Mouse (Mus musculus): ENCODE data around the gene Zfp536. TPM values are rescaled to one million over a fixed set of nuclear protein-coding genes. Genes with fewer than 3 reads are reported as not detected.

Gene Zfp536
- polyA plus RNA-seq, 1 experiment from 2014 or later = 52.5 TPM

DNA sequence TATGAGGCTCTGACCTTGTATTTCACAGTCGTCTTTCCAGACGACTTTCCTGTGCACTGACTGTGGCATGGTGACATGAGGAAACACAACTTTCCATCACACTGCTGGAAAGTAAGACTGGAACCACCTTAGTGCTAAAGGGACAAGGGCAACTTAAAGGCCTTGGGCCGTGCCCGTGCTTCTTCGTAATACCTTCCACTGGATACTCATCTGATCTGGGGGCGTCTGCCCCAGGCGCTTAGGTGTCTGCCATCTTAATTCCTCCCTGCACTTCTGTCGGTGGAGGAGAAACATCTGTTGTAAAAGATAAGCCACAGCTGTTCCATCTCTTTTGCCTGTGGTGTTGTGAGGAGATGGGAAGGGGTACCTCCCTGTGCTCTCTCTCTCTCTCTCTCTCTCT, 299.2 kb downstream of the Zfp536 start:
- H3K4me1 ChIP-seq (replicated peaks) = peaks cover 17% of the 10 kb centered on the region; the same call in 1 of the 2 replicates
- H3K9ac ChIP-seq = no peak overlapping the region
- ATAC-seq (ENCODE audit: low read depth) = no peak
- H3K4me3 ChIP-seq = no peak overlapping the region
- no peaks in the 10 kb centered on the region for H3K9me3 ChIP-seq
- no peak overlapping the region for H3K4me2 ChIP-seq
- 75% methylated on average over 8 of the region's 8 CpGs for whole genome bisulfite sequencing
- H3K27me3 ChIP-seq = no peaks in the 10 kb centered on the region
- H3K27ac ChIP-seq (replicated peaks) = no peak overlapping the region
- H3K36me3 ChIP-seq = peaks cover 2% of the 10 kb centered on the region

DNA sequence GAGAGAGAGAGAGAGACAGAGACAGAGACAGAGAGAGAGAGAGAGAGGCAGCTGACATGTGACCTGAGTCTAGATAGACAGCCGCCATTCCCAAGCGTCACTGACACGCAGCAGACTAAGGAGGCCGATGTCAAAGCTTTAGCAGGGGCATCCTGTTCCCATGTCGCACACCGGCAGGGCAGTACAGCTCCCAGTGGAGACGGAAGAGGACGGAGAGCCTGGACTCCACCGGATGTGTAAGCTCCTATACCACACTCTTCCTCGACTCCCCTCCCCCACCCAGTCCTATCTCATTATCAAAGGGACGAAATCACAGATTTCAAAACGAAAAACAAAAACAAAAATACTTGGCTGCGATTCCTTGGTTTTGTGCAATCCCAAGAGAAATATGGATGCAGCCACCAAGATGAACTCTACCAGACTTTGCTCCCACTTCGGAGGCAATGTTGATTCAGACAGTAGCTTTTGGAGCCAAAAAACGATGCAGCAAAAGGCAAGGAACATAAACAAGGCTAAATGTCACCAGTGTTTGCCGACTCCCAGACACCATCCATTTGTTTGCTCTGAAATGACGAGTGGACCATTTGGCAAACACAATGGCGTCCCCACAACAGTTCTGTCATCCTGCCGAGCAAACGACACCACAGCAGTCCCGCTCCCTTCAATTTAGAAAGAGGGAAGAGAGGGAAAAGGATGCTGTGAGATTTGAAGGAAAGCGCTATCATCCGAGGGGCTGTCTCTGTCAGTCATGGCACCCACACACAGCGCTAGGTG, 299.9 kb downstream of the Zfp536 start:
- 58% methylated on average over 24 of the region's 24 CpGs for WGBS
- H3K27ac ChIP-seq (replicated peaks) = no peak overlapping the region
- no peaks in the 10 kb centered on the region for H3K36me3 ChIP-seq
- no peak overlapping the region for H3K4me2 ChIP-seq
- H3K27me3 ChIP-seq = no peaks in the 10 kb centered on the region
- ATAC-seq (ENCODE audit: low read depth) = no peak
- H3K4me3 ChIP-seq = no peak overlapping the region
- H3K4me1 ChIP-seq (replicated peaks) = peaks cover 17% of the 10 kb centered on the region; the same call in 1 of the 2 replicates
- no peak overlapping the region for H3K9ac ChIP-seq
- no peaks in the 10 kb centered on the region for H3K9me3 ChIP-seq

DNA sequence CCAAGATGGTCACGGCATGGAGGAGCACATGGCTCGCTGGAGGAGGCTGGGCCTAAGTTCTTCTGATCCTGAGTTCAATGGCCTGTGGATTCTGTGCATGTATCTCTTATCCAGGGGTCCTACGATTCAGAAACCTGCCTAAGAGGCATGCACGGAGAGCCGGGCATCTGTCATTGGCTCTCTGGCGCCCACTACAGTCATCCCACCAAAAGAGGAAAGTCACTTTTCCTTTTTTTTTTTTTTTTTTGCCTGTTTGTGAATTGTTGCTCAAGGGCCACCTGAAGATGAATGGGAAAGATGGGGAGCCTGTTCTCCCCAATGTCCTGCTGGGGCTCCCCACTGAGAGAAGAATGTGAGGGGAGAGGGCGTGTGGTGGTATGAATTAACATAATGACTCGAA, 301.7 kb downstream of the Zfp536 start:
- no peaks in the 10 kb centered on the region for H3K36me3 ChIP-seq
- H3K27me3 ChIP-seq = no peaks in the 10 kb centered on the region
- no peak overlapping the region for H3K9ac ChIP-seq
- no peak overlapping the region for H3K4me2 ChIP-seq
- H3K4me1 ChIP-seq (replicated peaks) = peaks cover 25% of the 10 kb centered on the region; the same call in 1 of the 2 replicates
- H3K9me3 ChIP-seq = no peaks in the 10 kb centered on the region
- no peak overlapping the region for H3K4me3 ChIP-seq
- no peak for ATAC-seq (ENCODE audit: low read depth)
- 55% methylated on average over 8 of the region's 8 CpGs for WGBS
- H3K27ac ChIP-seq (replicated peaks) = no peak overlapping the region

DNA sequence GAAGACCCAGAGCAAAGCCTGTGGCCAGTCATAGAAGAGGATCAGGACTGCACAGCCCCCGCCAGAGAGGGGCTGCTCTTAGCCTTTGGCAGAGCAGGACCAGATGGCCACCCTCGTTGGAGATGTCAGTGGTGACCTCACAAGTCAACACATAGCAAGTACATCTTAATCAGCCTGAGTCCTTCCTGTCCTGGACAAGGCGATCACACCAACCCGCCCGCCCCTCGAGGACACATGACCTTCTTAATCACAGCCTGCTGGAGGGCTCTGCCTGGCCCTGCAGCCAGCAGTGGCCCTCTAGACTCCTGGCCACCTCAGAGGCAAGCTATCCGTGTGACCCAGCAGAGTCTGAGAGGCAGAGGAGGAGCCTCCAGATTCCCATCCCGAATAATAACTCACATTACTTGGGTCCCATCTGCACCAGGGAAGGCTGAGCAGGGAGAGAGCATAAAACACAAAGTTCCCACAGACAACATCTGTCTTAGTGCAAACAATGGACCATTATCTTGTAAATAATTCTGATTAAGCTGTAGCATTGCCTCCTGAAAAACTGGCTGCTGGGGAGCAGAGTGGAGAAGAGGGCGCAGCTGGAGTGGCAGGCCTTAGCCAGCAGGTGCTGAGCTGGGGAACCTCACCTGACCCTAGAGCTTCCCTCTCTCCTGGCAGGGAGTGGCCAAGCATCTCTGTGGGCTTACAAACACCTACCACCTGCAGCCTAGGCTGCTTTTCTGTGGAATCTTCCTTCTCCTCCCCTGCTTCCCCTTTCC, 306.8 kb downstream of the Zfp536 start:
- H3K9me3 ChIP-seq = no peaks in the 10 kb centered on the region
- ATAC-seq (ENCODE audit: low read depth) = peak; percentile 40; the same call in 1 of the 2 replicates

DNA sequence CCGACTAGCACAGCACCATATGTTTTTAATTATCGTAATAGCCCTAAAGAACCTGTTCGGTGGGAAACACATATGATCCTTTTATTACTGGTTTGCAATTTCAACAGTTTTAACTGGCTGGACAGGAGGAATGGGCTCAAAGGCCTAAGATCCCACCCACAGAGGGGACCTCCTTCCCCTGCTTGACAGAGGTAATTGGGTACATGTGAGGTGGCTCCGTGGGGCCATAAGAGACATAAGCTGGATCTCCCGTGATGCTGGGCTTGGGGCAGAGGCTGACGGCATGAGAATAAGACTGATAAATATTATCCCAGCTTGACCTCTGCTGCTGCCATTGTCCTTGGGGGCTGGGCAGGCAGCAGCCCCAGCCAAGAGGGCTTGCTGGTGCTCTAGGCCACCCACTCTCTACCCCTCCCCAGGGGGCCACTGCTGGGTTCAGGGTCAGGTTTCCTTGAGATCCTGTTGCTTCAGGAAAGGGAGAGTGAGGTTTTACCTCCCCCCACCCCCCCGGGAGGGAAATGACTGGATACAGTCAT, 309.2 kb downstream of the Zfp536 start:
- H3K4me2 ChIP-seq = no peak overlapping the region
- ATAC-seq (ENCODE audit: low read depth) = no peak
- H3K9me3 ChIP-seq = no peaks in the 10 kb centered on the region
- WGBS = 38% methylated on average over 7 of the region's 7 CpGs
- H3K9ac ChIP-seq = no peak overlapping the region
- no peak overlapping the region for H3K4me3 ChIP-seq
- H3K36me3 ChIP-seq = no peaks in the 10 kb centered on the region
- no peaks in the 10 kb centered on the region for H3K27me3 ChIP-seq
- peak overlapping the region; percentile 29; the same call in 1 of the 2 replicates for H3K27ac ChIP-seq (replicated peaks)
- H3K4me1 ChIP-seq (replicated peaks) = peaks cover 28% of the 10 kb centered on the region

More for the DNA sequence above, 306.8 kb downstream of the Zfp536 start:
- WGBS = 55% methylated on average over 9 of the region's 9 CpGs
- Histone ChIP-seq H3K4me1 (replicated peaks) (peaks cover 28% of the 10 kb centered on the region), H3K27me3 (no peaks in the 10 kb centered on the region), H3K27ac (replicated peaks) (peak overlapping the region; percentile 43; the same call in 1 of the 2 replicates), H3K4me3 (no peak overlapping the region), H3K9ac (no peak overlapping the region), H3K4me2 (no peak overlapping the region), H3K36me3 (no peaks in the 10 kb centered on the region)

DNA sequence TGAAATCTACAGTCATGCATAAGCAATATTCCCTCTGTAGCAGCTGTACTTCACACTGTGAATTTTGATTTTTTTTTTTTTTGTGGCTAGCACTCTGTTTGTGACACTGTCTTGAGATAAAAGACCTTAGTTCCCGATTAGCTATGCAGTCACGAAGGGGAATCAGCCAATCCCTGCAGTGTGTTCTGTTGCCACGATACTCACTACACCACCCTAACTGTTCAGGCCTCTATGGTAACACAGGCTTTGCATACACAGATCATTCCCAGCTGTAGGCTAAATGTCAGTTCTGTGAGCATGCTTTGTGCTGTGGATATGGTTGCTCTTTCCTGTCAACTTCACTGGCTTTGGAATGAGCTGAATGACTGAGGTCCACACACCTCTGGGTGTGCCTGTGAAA, 325.9 kb downstream of the Zfp536 start:
- no peaks in the 10 kb centered on the region for H3K4me1 ChIP-seq (replicated peaks)
- no peak overlapping the region for H3K9ac ChIP-seq
- 79% methylated on average over 3 of the region's 3 CpGs for WGBS
- H3K27me3 ChIP-seq = no peaks in the 10 kb centered on the region
- H3K27ac ChIP-seq (replicated peaks) = no peak overlapping the region
- no peak for ATAC-seq (ENCODE audit: low read depth)
- peaks cover 6% of the 10 kb centered on the region; the same call in 1 of the 2 replicates for H3K36me3 ChIP-seq
- H3K4me3 ChIP-seq = no peak overlapping the region
- H3K9me3 ChIP-seq = no peaks in the 10 kb centered on the region
- H3K4me2 ChIP-seq = no peak overlapping the region

DNA sequence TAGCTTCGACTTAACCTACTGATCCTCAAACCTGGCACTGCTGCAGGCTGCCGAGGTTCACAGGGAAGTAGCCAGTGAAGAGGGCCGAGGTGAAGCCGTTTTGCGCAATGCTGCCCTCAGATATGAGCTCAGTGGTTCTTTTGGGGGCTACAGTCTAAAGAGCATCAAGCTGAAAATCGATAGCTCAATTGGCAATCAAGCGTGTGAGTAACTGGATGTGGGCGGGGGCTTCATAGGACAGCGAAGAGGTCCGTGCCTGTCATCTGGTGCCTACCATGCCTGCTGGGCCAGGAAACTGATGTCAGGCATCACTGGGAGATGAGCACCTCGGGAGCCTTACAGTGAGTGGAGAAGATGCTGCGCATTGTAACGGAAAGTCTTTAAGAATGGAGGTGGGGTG, 333.5 kb downstream of the Zfp536 start:
- Histone ChIP-seq H3K4me2 (no peak overlapping the region), H3K9ac (no peak overlapping the region), H3K4me3 (no peak overlapping the region), H3K4me1 (replicated peaks) (peaks cover 11% of the 10 kb centered on the region), H3K36me3 (peaks cover 6% of the 10 kb centered on the region; the same call in 1 of the 2 replicates), H3K9me3 (no peaks in the 10 kb centered on the region), H3K27ac (replicated peaks) (no peak overlapping the region), H3K27me3 (no peaks in the 10 kb centered on the region)
- 79% methylated on average over 13 of the region's 13 CpGs for WGBS
- no peak; the same call in 1 of the 2 replicates for ATAC-seq (ENCODE audit: low read depth)

DNA sequence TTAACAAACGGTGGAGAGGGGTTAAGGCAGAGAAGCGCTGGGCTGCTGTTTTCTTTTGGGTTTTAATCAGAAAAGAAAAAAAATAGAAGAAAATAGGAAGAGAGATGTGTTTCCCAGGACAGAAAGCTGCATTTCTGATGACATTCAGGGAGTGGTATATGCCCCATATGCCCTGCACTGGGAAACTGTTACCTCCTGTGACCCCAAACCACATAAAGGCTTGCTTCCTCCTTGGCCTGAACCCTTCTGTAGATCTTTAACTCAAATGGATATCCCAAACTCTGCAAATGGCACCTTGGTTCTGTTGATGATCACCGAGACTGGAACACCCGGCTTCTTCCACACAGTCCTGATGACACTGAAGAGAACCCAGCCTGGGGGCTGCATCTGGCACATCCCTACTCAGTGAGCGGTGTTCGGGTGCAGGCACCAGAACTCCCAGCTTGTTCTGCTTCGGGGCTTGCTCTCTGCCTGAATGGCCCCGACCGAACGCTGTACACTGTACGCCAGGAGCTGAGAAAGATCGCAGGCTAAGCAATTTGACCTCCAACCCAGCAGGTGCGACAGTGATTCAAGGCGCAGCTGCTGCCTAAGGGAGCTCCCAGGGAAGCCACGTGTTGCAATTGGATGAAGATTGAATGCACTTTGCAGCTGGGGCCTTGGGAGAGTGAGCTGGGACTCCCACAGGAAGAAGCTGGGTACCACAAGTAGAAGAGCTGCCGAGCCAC, 334.2 kb downstream of the Zfp536 start:
- 0 out of 2 replicates have a peak, but pooled peaks cover 2% of the 10 kb centered on the region for H3K36me3 ChIP-seq
- no peak overlapping the region; the same call in 1 of the 2 replicates for H3K27ac ChIP-seq (replicated peaks)
- peaks cover 11% of the 10 kb centered on the region for H3K4me1 ChIP-seq (replicated peaks)
- 34% methylated on average over 16 of the region's 16 CpGs for WGBS
- H3K9ac ChIP-seq = no peak overlapping the region
- no peaks in the 10 kb centered on the region for H3K27me3 ChIP-seq
- no peak overlapping the region for H3K4me3 ChIP-seq
- no peak overlapping the region for H3K4me2 ChIP-seq
- no peaks in the 10 kb centered on the region for H3K9me3 ChIP-seq
- peak; percentile 80 for ATAC-seq (ENCODE audit: low read depth)

DNA sequence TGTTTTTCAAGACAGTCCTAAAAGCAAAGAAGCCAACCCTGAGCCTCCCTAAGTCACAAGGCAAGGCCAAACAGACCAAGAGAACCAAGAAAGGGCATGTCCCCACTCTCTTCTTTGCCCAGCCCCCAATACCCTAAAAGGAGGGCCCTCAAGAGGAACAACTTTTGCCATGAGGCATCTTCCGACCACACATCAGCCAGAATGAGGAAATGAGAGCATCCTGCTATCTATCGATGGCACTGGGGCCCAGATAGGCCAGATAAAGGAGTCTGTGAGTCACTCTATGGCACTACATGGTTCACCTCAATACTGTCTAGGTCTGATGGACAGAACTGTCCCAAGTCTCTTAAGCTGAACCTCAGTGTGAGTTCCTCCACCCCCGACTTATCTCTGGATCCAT, 335.6 kb downstream of the Zfp536 start:
- peaks cover 11% of the 10 kb centered on the region for H3K4me1 ChIP-seq (replicated peaks)
- H3K9me3 ChIP-seq = no peaks in the 10 kb centered on the region
- no peak overlapping the region for H3K9ac ChIP-seq
- H3K27me3 ChIP-seq = no peaks in the 10 kb centered on the region
- no peak overlapping the region for H3K4me3 ChIP-seq
- no peak overlapping the region for H3K27ac ChIP-seq (replicated peaks)
- H3K4me2 ChIP-seq = no peak overlapping the region
- ATAC-seq (ENCODE audit: low read depth) = no peak
- H3K36me3 ChIP-seq = no peaks in the 10 kb centered on the region
- WGBS = 85% methylated on average over 3 of the region's 3 CpGs

DNA sequence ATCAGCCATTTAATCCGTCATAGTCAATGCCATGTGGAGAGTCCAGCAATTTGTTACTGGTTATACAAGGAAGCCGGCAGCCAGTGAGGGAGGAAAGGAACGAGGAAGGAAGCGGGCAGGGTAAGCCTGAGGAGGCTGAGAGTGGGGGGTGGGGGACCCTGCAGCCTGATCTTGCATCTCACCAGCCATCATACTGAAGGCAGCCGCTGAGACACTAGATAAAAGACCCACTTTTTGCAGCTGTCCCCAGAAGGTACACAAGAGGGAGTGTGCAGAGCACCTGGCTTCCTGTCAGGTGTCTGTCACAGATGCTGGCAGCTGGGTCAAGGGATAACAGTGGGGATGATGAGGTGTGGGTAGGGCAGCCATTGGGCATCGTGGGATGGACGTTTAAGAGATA, 340.3 kb downstream of the Zfp536 start:
- WGBS = 57% methylated on average over 7 of the region's 7 CpGs
- H3K4me3 ChIP-seq = no peak overlapping the region
- no peaks in the 10 kb centered on the region for H3K36me3 ChIP-seq
- H3K9me3 ChIP-seq = no peaks in the 10 kb centered on the region
- no peak overlapping the region for H3K4me2 ChIP-seq
- H3K27ac ChIP-seq (replicated peaks) = no peak overlapping the region
- peaks cover 8% of the 10 kb centered on the region; the same call in 1 of the 2 replicates for H3K4me1 ChIP-seq (replicated peaks)
- H3K27me3 ChIP-seq = no peaks in the 10 kb centered on the region
- no peak for ATAC-seq (ENCODE audit: low read depth)
- no peak overlapping the region for H3K9ac ChIP-seq

DNA sequence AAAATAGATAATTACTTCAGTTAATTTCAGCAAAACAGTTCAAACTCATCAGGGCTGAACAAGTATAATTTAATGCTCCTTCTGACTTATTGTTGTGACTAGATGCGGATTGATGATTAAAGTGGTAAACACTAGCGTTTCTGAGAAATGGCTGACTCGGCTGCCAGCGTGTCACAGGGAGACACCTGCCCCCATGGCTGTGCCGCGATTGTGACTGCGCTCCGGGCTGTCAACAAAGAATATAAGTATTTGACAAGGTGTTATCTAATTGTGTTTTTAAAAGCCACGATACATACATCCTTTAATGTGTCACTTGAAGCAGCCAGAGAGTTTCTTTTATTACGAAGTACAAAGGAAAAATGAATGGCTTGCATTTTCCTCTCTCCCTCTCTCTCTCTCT, 342.0 kb downstream of the Zfp536 start:
- H3K4me1 ChIP-seq (replicated peaks) = peaks cover 8% of the 10 kb centered on the region; the same call in 1 of the 2 replicates
- no peaks in the 10 kb centered on the region for H3K27me3 ChIP-seq
- 71% methylated on average over 10 of the region's 10 CpGs for WGBS
- ATAC-seq (ENCODE audit: low read depth) = no peak
- H3K36me3 ChIP-seq = no peaks in the 10 kb centered on the region
- H3K9me3 ChIP-seq = no peaks in the 10 kb centered on the region
- H3K4me3 ChIP-seq = no peak overlapping the region
- no peak overlapping the region for H3K4me2 ChIP-seq
- H3K27ac ChIP-seq (replicated peaks) = no peak overlapping the region
- H3K9ac ChIP-seq = no peak overlapping the region
